Mouse (Mus musculus) liver, embryonic 11.5 days (tissue): ENCODE measurements around the gene Arhgef15. TPM values are rescaled to one million over a fixed set of nuclear protein-coding genes. Genes with fewer than 3 reads are reported as not detected.

Experiments used
- ATAC-seq: fragments of 200-750 bp; cut with Nextera tagmentation; replicated peaks from 2 replicates; pipeline ENCODE4 v1.8.0; 2017; ENCODE audit warnings: moderate number of reproducible peaks, mild to moderate bottlenecking, moderate TSS enrichment, moderate library complexity; ENCODE audit not compliant: low FRiP score
- DNase-seq: peaks from one replicate; pipeline ENCODE4 v3.0.0-alpha.2; 2017; ENCODE audit warnings: low spot score
- H3K27ac ChIP-seq: fragments of 300-500 bp; sonication (generic); 2 replicates; pipeline ENCODE4 v1.5.1; 2014; ENCODE audit warnings: mild to moderate bottlenecking, low read depth, low read length, control low read depth
- H3K27me3 ChIP-seq: fragments of 300-500 bp; sonication (generic); replicated peaks from 2 replicates; pipeline ENCODE4 v1.6.1; 2014; ENCODE audit warnings: low read length, mixed read lengths; ENCODE audit not compliant: control insufficient read depth, insufficient read depth
- H3K36me3 ChIP-seq: fragments of 300-500 bp; sonication (generic); 2 replicates; pipeline ENCODE4 v1.6.1; 2014; ENCODE audit warnings: mild to moderate bottlenecking, low read length, moderate library complexity, mixed read lengths; ENCODE audit not compliant: control insufficient read depth, insufficient read depth
- H3K4me1 ChIP-seq: fragments of 300-500 bp; sonication (generic); replicated peaks from 2 replicates; pipeline ENCODE4 v1.6.1; 2014; ENCODE audit warnings: low read length, mixed read lengths; ENCODE audit not compliant: control insufficient read depth, insufficient read depth
- H3K4me2 ChIP-seq: fragments of 300-500 bp; sonication (generic); 2 replicates; pipeline ENCODE4 v1.6.1; 2014; ENCODE audit warnings: mild to moderate bottlenecking, control low read depth, moderate library complexity
- H3K4me3 ChIP-seq: fragments of 300-500 bp; sonication (generic); 2 replicates; pipeline ENCODE4 v1.5.1; 2014; ENCODE audit warnings: low read depth, low read length, control low read depth
- H3K9ac ChIP-seq: fragments of 300-500 bp; sonication (generic); 2 replicates; pipeline ENCODE4 v1.6.1; 2014; ENCODE audit warnings: low read depth, low read length, control low read depth
- H3K9me3 ChIP-seq: fragments of 300-500 bp; sonication (generic); 2 replicates; pipeline ENCODE4 v1.6.1; 2016; ENCODE audit warnings: low read length, inconsistent platforms, mixed read lengths; ENCODE audit not compliant: control insufficient read depth
- WGBS: fragments of 180-500 bp; shearing (Covaris S2); extraction: QIAGEN DNeasy Blood & Tissue Kit; methylation state at CpG from one replicate; pipeline ENCODE4 v1.1.7; 2014; 5-methylcytosine and 5-hydroxymethylcytosine counted together
- microRNA-seq: library from miRNA; unstranded; fragments of <30 nt; microRNA quantifications from one replicate; pipeline ENCODE4, GENCODE M21; 2017; ENCODE audit warnings: borderline number of aligned reads
- polyA plus RNA-seq: library from polyadenylated mRNA; unstranded; fragments of >200 nt; fragmentation: Nextera tagmentation; extraction: Ambion mirVana; gene quantifications from 2 replicates; pipeline ENCODE4 v1.2.1, GENCODE M21; 2014

Arhgef15 gene
- polyA plus RNA-seq, 1 experiment from 2014 or later = 6.8 TPM

DNA sequence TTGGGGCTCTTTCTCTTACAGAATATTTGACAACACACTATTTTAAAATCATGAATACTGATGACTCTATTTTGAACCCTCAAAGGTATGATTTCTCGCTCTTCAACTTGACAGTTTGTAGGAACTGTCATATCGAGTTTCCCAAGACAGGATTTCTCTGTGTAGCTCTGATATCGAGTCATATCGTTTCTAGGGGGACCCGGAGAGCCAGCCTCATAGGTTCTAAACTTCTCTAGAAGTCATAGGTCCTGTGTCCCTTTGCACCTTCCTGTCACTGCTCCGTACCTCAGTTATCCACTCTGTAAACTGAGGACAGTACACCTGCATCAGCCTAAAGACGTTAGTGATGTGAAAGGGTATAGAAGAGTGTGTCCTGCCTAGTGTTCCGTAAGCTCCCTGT, 57.5 kb downstream of the Arhgef15 start:
- Histone ChIP-seq H3K27me3 (no peaks in the 10 kb centered on the region), H3K9me3 (no peaks in the 10 kb centered on the region), H3K4me3 (no peak overlapping the region), H3K4me2 (no peak overlapping the region), H3K9ac (no peak overlapping the region), H3K27ac (no peak overlapping the region), H3K4me1 (peaks cover 31% of the 10 kb centered on the region), H3K36me3 (peaks cover 23% of the 10 kb centered on the region)
- DNase-seq (no peak), ATAC-seq (no peak)
- WGBS = 78% methylated on average over 8 of the region's 8 CpGs

DNA sequence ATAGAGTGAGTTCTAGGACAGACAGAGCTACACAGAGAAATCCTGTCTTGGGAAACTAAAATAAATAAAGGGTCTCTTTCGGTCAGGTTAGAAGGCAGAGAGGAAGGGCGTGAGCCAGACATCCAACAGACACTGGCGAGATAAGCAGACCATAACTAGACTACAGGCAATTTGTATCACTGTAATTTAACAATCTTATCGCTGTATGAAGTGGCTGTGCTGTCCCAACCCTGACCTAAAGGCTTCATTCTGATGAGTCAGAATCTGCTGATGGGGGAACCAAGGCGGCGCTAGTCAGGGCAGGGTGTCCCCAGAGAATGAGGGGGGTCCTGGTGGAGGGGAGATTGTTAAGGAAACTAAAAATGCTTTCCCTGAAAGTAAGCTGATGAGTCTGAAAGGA, 58.5 kb downstream of the Arhgef15 start:
- DNase-seq = no peak
- no peaks in the 10 kb centered on the region for H3K27me3 ChIP-seq
- 0 out of 2 replicates have a peak overlapping the region, but pooled peaks have one; percentile 8 for H3K9ac ChIP-seq
- H3K27ac ChIP-seq = no peak overlapping the region; the same call in 1 of the 2 replicates
- no peaks in the 10 kb centered on the region for H3K9me3 ChIP-seq
- peaks cover 31% of the 10 kb centered on the region for H3K4me1 ChIP-seq
- peaks cover 14% of the 10 kb centered on the region for H3K36me3 ChIP-seq
- no peak overlapping the region for H3K4me3 ChIP-seq
- ATAC-seq = peak; percentile 24; the same call in 1 of the 2 replicates
- peak overlapping the region; percentile 17 for H3K4me2 ChIP-seq
- WGBS = 47% methylated on average over 6 of the region's 6 CpGs

DNA sequence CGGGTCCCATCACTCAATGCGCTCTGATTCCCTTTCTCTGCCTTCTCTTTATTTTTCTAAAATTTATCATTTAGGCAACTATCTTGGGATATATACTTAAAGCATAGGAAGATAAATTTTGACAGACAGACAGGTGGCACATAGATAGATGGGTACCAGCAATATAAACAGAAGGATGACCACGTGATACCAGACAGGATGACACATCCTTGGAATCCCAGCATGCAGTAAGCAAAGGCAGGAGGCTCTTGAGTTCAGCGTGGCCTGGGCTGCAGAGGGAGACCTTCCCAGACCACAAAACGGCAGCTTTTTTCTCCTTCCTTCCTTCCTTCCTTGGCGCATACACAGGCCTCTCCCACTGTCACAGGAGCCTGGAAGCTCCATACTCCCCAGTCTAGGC, 59.4 kb downstream of the Arhgef15 start:
- no peaks in the 10 kb centered on the region for H3K27me3 ChIP-seq
- H3K4me1 ChIP-seq = peaks cover 24% of the 10 kb centered on the region
- no peak overlapping the region for H3K27ac ChIP-seq
- H3K36me3 ChIP-seq = peaks cover 4% of the 10 kb centered on the region
- no peak overlapping the region for H3K9ac ChIP-seq
- ATAC-seq (no peak), DNase-seq (no peak)
- 61% methylated on average over 6 of the region's 6 CpGs for WGBS
- no peak overlapping the region; the same call in 1 of the 2 replicates for H3K4me2 ChIP-seq
- H3K4me3 ChIP-seq = no peak overlapping the region
- no peaks in the 10 kb centered on the region for H3K9me3 ChIP-seq

DNA sequence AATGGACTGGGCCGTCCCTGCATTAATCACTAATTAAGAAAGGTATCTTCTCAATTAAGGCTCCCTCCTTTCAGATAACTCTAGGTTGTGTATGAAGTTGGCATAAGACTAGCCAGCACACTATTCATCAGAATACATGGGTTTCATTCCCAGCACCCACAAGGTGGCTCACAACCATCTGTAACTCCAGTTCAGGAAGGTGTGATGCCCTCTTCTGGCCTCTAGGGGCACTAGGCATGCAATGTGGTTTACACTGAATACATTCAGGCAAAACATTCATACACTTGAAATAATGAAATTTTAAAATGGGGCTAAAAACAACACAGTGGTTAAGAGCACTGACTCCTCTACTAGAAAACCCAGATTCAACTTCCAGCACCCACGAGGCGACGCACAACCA, 60.2 kb downstream of the Arhgef15 start:
- Histone ChIP-seq H3K4me1 (peaks cover 28% of the 10 kb centered on the region), H3K4me2 (no peak overlapping the region), H3K36me3 (no peaks in the 10 kb centered on the region), H3K9me3 (no peaks in the 10 kb centered on the region), H3K4me3 (no peak overlapping the region), H3K27ac (peak overlapping the region; percentile 73), H3K27me3 (no peaks in the 10 kb centered on the region), H3K9ac (no peak overlapping the region)
- DNase-seq (no peak), ATAC-seq (no peak)
- 56% methylated on average over 4 of the region's 4 CpGs for WGBS

DNA sequence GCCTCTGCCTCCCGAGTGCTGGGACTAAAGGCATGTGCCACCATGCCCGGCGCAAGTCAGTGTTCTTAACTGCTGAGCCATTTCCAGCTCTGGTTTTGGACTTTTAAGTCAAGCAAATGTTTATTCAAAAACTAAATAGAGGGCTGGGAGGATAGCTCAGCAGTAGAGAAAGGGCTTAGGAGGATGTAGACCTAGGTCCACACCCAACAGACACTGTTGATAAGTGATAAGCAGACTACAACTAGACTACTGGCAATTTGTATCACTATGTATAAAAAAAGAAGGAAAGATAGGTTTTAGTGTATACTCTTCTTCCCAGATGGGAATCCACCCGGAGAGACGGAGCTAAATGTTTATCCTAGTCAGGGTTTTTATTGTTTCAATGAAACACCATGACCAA, 61.0 kb downstream of the Arhgef15 start:
- peak; percentile 74 for ATAC-seq
- Histone ChIP-seq H3K4me2 (no peak overlapping the region), H3K27me3 (no peaks in the 10 kb centered on the region), H3K27ac (peak overlapping the region; percentile 73), H3K4me1 (peaks cover 32% of the 10 kb centered on the region), H3K36me3 (no peaks in the 10 kb centered on the region), H3K9ac (no peak overlapping the region), H3K4me3 (no peak overlapping the region), H3K9me3 (no peaks in the 10 kb centered on the region)
- WGBS = 72% methylated on average over 5 of the region's 5 CpGs
- no peak for DNase-seq

DNA sequence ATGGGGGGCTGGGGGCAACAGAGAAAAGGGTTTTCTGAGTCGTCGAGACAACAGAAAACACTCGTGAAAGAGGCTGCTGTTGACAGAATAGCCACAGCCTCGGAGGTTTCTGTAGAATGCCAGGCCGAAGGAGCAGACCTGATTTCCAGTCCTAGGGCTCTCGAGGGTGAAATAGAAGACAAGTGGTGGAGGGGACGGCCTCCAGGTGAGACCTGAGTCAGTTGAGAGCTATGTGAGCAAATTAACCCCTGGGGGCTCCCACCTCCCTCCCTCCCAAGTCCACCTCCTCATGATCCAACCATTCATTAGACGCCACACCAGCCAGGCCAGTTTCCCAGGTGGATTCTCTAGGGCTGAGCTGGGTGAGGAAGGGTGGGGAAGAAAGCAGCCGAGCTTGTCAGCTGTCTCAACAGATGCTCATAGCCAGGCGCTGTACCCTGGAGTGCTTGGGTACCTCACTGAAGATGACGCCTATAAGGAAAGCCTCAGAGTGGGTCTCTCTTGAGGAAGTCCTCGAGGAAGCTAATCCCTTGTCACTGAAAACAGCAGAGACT, 63.3 kb downstream of the Arhgef15 start:
- H3K27ac ChIP-seq = no peak overlapping the region
- no peaks in the 10 kb centered on the region for H3K9me3 ChIP-seq
- no peak overlapping the region for H3K9ac ChIP-seq
- no peak overlapping the region for H3K4me3 ChIP-seq
- ATAC-seq = no peak
- WGBS = 66% methylated on average over 12 of the region's 12 CpGs
- H3K27me3 ChIP-seq = no peaks in the 10 kb centered on the region
- no peak overlapping the region for H3K4me2 ChIP-seq
- DNase-seq = no peak
- H3K4me1 ChIP-seq = peaks cover 28% of the 10 kb centered on the region
- H3K36me3 ChIP-seq = no peaks in the 10 kb centered on the region

Small RNA genes within 50 kb of the gene (microRNA-seq; reads per million reads assigned to microRNA genes)
- 13.0 reads per million, percentile 25 among the genes with 10 or more reads in this experiment for gene Mir3062

Other genes starting within 250 kb of the Arhgef15 start
- 47.8 and 53.9 TPM in 2 replicates for gene Ndel1, start 85.6 kb downstream of the Arhgef15 start, polyA plus RNA-seq
- gene Rnf222, start 68.9 kb downstream of the Arhgef15 start, polyA plus RNA-seq = 0.10 and 0.16 TPM in 2 replicates
- 1,252 and 1,388 TPM in 2 replicates for gene Rpl26, start 55.9 kb downstream of the Arhgef15 start, polyA plus RNA-seq
- gene Odf4, start 30.4 kb downstream of the Arhgef15 start, polyA plus RNA-seq = not detected in 2 replicates
- 1.4 and 1.7 TPM in 2 replicates for gene Slc25a35, start 10.7 kb upstream of the Arhgef15 start, polyA plus RNA-seq
- 94.4 and 97.5 TPM in 2 replicates for gene Rangrf, start 17.7 kb upstream of the Arhgef15 start, polyA plus RNA-seq
- gene Pfas, start 51.0 kb upstream of the Arhgef15 start, polyA plus RNA-seq = 60.2 and 64.9 TPM in 2 replicates
- 57.5 and 60.5 TPM in 2 replicates for gene Ctc1, start 58.4 kb upstream of the Arhgef15 start, polyA plus RNA-seq
- gene Aurkb, start 88.2 kb upstream of the Arhgef15 start, polyA plus RNA-seq = 168 and 170 TPM in 2 replicates
- 5.9 and 6.6 TPM in 2 replicates for gene Borcs6, start 102.2 kb upstream of the Arhgef15 start, polyA plus RNA-seq
- gene Tmem107, start 113.3 kb upstream of the Arhgef15 start, polyA plus RNA-seq = 39.1 and 43.5 TPM in 2 replicates
- 47.2 and 56.0 TPM in 2 replicates for gene Vamp2, start 131.0 kb upstream of the Arhgef15 start, polyA plus RNA-seq
- gene Per1, start 137.7 kb upstream of the Arhgef15 start, polyA plus RNA-seq = 6.2 and 6.6 TPM in 2 replicates
- gene Hes7, start 162.9 kb upstream of the Arhgef15 start, polyA plus RNA-seq = 0.55 and 0.59 TPM in 2 replicates
- 0.10 and 0.22 TPM in 2 replicates for gene 9130213A22Rik, start 165.1 kb upstream of the Arhgef15 start, polyA plus RNA-seq
- 0.48 TPM in 1 of 2 replicates, not detected in the other for gene Aloxe3, start 168.4 kb upstream of the Arhgef15 start, polyA plus RNA-seq
- not detected in 2 replicates for gene Alox12b, start 199.5 kb upstream of the Arhgef15 start, polyA plus RNA-seq
- 0.12 TPM in 1 of 2 replicates, not detected in the other for gene Alox8, start 240.4 kb upstream of the Arhgef15 start, polyA plus RNA-seq